Mouse (Mus musculus) CD4-positive naive resting alpha-beta T cell, adult 57 days (primary cell): ENCODE data around the gene 2010003K11Rik. TPM values are rescaled to one million over a fixed set of nuclear protein-coding genes. Genes with fewer than 3 reads are reported as not detected.

Experiments used
- total RNA-seq: library from RNA; stranded (reverse); gene quantifications from one replicate; pipeline ENCODE4 v1.2.4, GENCODE M21; 2023

The 2010003K11Rik gene
- not detected for total RNA-seq

DNA sequence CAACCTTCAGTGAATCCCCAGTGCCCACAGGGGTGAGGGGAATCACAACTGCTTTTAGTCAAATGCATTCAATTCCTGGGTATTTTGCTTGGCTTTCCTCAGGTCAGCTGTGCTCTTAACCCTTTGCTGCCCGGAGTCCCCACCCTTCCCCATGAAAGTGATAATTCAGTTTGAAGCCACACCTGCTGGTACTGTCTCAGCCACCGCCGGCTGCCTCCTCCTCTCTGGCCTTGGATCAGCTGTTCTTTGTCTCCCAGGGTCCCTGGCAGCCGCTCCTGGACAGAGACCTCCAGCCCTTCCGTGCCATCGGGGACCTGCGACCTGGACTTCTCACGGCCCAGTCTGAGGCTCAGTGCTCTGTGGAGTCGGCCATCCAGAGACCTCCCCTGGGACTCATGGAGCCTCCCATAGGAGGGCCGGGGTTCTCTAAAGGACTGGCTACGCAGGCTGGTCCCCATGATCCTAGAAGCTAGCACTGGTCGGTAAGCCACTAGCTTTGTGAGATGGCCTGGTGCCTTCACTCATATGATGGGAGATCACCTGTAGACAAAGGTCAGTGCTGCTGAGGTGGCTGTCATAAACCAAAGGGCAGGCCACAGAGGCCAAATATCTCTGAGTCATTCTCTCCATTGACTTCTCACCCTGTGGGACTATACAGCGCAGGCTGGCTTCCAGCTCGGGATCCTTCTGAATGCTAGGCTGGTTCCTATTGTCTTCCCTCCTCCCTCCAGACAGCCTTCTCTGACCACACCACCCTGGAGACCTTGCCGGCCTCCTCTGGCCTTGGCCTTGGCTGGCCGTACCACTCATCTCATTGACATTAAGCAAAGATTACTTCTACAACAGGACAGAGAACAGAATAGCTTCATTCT lies at the start of gene 2010003K11Rik:
Gene 2010003K11Rik (minus strand): TSS at position 522 of the 872 bp plus-strand sequence.

GRCm38 (mm10) chr19:4509986-4510963 lies 11.9 kb upstream of the 2010003K11Rik start, which contains the start of gene Pcx:
Pcx (plus strand) TSS chr19:4510472.

GRCm38 (mm10) chr19:4477345-4478189 lies 20.8 kb downstream of the 2010003K11Rik start, which contains the start of gene Syt12:
Syt12 (minus strand) TSS chr19:4477447.

Other genes with a start within 250 kb of the 2010003K11Rik start
- gene Ssh3, start 229.4 kb downstream of the 2010003K11Rik start, total RNA-seq, result 18.6 TPM
- gene Ankrd13d, start 215.4 kb downstream of the 2010003K11Rik start, total RNA-seq, result 20.5 TPM
- gene Grk2, start 192.4 kb downstream of the 2010003K11Rik start, total RNA-seq, result 338 TPM
- 153 TPM for gene Kdm2a, start 100.3 kb downstream of the 2010003K11Rik start, total RNA-seq
- 1.7 TPM for gene Rhod, start 59.2 kb downstream of the 2010003K11Rik start, total RNA-seq
- not detected for gene Syt12, start 21.1 kb downstream of the 2010003K11Rik start, total RNA-seq
- 5.2 TPM for gene Pcx, start 11.9 kb upstream of the 2010003K11Rik start, total RNA-seq
- gene Lrfn4, start 117.1 kb upstream of the 2010003K11Rik start, total RNA-seq, result 0.18 TPM
- 47.2 TPM for gene Rce1, start 127.1 kb upstream of the 2010003K11Rik start, total RNA-seq
- not detected for gene Gm960, start 200.1 kb upstream of the 2010003K11Rik start, total RNA-seq
- not detected for gene Sptbn2, start 212.6 kb upstream of the 2010003K11Rik start, total RNA-seq